Mouse (Mus musculus): Measurements from ENCODE around the gene Gm20388. TPM values are rescaled to one million over a fixed set of nuclear protein-coding genes. Genes with fewer than 3 reads are reported as not detected.

Gm20388 gene
- total and polyA plus RNA-seq, 3 experiments = 0.02 to 0.05 TPM; not detected in 1

GRCm38 (mm10) chr8:123352786-123353185 lies 3442.1 kb downstream of the Gm20388 start:
- TF ChIP-seq GATA2 (IDR thresholded peaks at IDR 0.05; ENCODE audit: borderline replicate concordance, low read depth, low read length) = no peak
- TF ChIP-seq TAL1 (conservative IDR thresholded peaks at IDR 0.05; ENCODE audit: low read depth, low read length) = no peak
- no peak for TF ChIP-seq CTCF (IDR thresholded peaks at IDR 0.05; ENCODE audit: low read depth, low read length)
- no peak for TF ChIP-seq GATA1 (IDR thresholded peaks at IDR 0.05; ENCODE audit: borderline replicate concordance, low read length)
- DNase-seq (ENCODE audit: low spot score) = no peak
- Histone ChIP-seq H3K4me3 (ENCODE audit: low read depth, low read length) (no peak overlapping the region), H3K4me1 (ENCODE audit: insufficient read depth, low read depth, low read length) (no peaks in the 10 kb centered on the region), H3K27me3 (ENCODE audit: insufficient read depth, low read length) (peaks cover 50% of the 10 kb centered on the region), H3K9me3 (replicated peaks) (no peaks in the 10 kb centered on the region), H3K36me3 (replicated peaks) (no peaks in the 10 kb centered on the region)
- no peak for ATAC-seq (ENCODE audit: extremely low read depth, insufficient number of reproducible peaks, low FRiP score, poor library complexity, severe bottlenecking)

- no peak for TF ChIP-seq GATA2 (IDR thresholded peaks at IDR 0.05; ENCODE audit: borderline replicate concordance, low read depth, low read length)
- no peak for TF ChIP-seq CTCF (IDR thresholded peaks at IDR 0.05; ENCODE audit: low read depth, low read length)
- no peak for TF ChIP-seq GATA1 (IDR thresholded peaks at IDR 0.05; ENCODE audit: borderline replicate concordance, low read length)
- no peak for TF ChIP-seq TAL1 (conservative IDR thresholded peaks at IDR 0.05; ENCODE audit: low read depth, low read length)
- no peak for TF ChIP-seq POLR2AphosphoS5 (IDR thresholded peaks at IDR 0.05; ENCODE audit: insufficient replicate concordance, low read depth, low read length)
- no peaks in the 10 kb centered on the region for H3K4me1 ChIP-seq (ENCODE audit: insufficient read depth, low read depth, low read length)
- no peaks in the 10 kb centered on the region for H3K36me3 ChIP-seq (replicated peaks)
- no peaks in the 10 kb centered on the region for H3K9me3 ChIP-seq (replicated peaks)
- peaks cover 48% of the 10 kb centered on the region for H3K27me3 ChIP-seq (ENCODE audit: insufficient read depth, low read length)
- DNase-seq (ENCODE audit: low spot score) (no peak), ATAC-seq (ENCODE audit: extremely low read depth, insufficient number of reproducible peaks, low FRiP score, poor library complexity, severe bottlenecking) (no peak)
- no peak overlapping the region for H3K4me3 ChIP-seq (ENCODE audit: low read depth, low read length)
Observed at GRCm38 (mm10) chr8:123353216-123353615, 3442.6 kb downstream of the Gm20388 start.

- H3K36me3 ChIP-seq (replicated peaks) = no peaks in the 10 kb centered on the region
- ATAC-seq (ENCODE audit: extremely low read depth, insufficient number of reproducible peaks, low FRiP score, poor library complexity, severe bottlenecking) (no peak), DNase-seq (ENCODE audit: low spot score) (peak; percentile 60)
- H3K4me1 ChIP-seq (ENCODE audit: insufficient read depth, low read depth, low read length) = no peaks in the 10 kb centered on the region
- H3K27me3 ChIP-seq (ENCODE audit: insufficient read depth, low read length) = peaks cover 53% of the 10 kb centered on the region
- no peak overlapping the region for H3K4me3 ChIP-seq (ENCODE audit: low read depth, low read length)
- TF ChIP-seq GATA1 (IDR thresholded peaks at IDR 0.05; ENCODE audit: borderline replicate concordance, low read length) = no peak
- TF ChIP-seq CTCF (IDR thresholded peaks at IDR 0.05; ENCODE audit: low read depth, low read length) = peak; percentile 41; the same call in 1 of the 2 replicates
- no peaks in the 10 kb centered on the region for H3K9me3 ChIP-seq (replicated peaks)
Observed at GRCm38 (mm10) chr8:123361082-123361739, 3450.6 kb downstream of the Gm20388 start.

- peaks cover 34% of the 10 kb centered on the region for H3K36me3 ChIP-seq (replicated peaks)
- ATAC-seq (ENCODE audit: extremely low read depth, insufficient number of reproducible peaks, low FRiP score, poor library complexity, severe bottlenecking) (peak; percentile 74), DNase-seq (ENCODE audit: low spot score) (peak; percentile 99)
- peaks cover 42% of the 10 kb centered on the region for H3K4me1 ChIP-seq (ENCODE audit: insufficient read depth, low read depth, low read length)
- peaks cover 26% of the 10 kb centered on the region for H3K27me3 ChIP-seq (ENCODE audit: insufficient read depth, low read length)
- H3K4me3 ChIP-seq (ENCODE audit: low read depth, low read length) = peak within 1 kb of the TSS; percentile 90
- no peaks in the 10 kb centered on the region for H3K9me3 ChIP-seq (replicated peaks)
- TF ChIP-seq CTCF (IDR thresholded peaks at IDR 0.05; ENCODE audit: low read depth, low read length) = no peak
- peak; percentile 37; the same call in 1 of the 2 replicates for TF ChIP-seq POLR2AphosphoS5 (IDR thresholded peaks at IDR 0.05; ENCODE audit: insufficient replicate concordance, low read depth, low read length)
Observed at GRCm38 (mm10) chr8:123373403-123374238, 3463.0 kb downstream of the Gm20388 start, which contains the start of gene Tcf25. Tcf25 (plus strand) TSS chr8:123373753.

- peak; percentile 86 for ATAC-seq (ENCODE audit: extremely low read depth, insufficient number of reproducible peaks, low FRiP score, poor library complexity, severe bottlenecking)
- H3K4me1 ChIP-seq (ENCODE audit: insufficient read depth, low read depth, low read length) = peaks cover 42% of the 10 kb centered on the region
- TF ChIP-seq POLR2AphosphoS5 (IDR thresholded peaks at IDR 0.05; ENCODE audit: insufficient replicate concordance, low read depth, low read length) = no peak
- TF ChIP-seq GATA2 (IDR thresholded peaks at IDR 0.05; ENCODE audit: borderline replicate concordance, low read depth, low read length) = no peak
- no peak for TF ChIP-seq CTCF (IDR thresholded peaks at IDR 0.05; ENCODE audit: low read depth, low read length)
- no peak for TF ChIP-seq GATA1 (IDR thresholded peaks at IDR 0.05; ENCODE audit: borderline replicate concordance, low read length)
- TF ChIP-seq TAL1 (conservative IDR thresholded peaks at IDR 0.05; ENCODE audit: low read depth, low read length) = no peak
- H3K9me3 ChIP-seq (replicated peaks) = no peaks in the 10 kb centered on the region
- H3K4me3 ChIP-seq (ENCODE audit: low read depth, low read length) = peak overlapping the region; percentile 90
- peak; percentile 93 for DNase-seq (ENCODE audit: low spot score)
- H3K27me3 ChIP-seq (ENCODE audit: insufficient read depth, low read length) = peaks cover 21% of the 10 kb centered on the region
- peaks cover 37% of the 10 kb centered on the region for H3K36me3 ChIP-seq (replicated peaks)
Observed at GRCm38 (mm10) chr8:123374239-123374578, 3463.6 kb downstream of the Gm20388 start.

GRCm38 (mm10) chr8:123375701-123376100 lies 3465.1 kb downstream of the Gm20388 start:
- ATAC-seq (ENCODE audit: extremely low read depth, insufficient number of reproducible peaks, low FRiP score, poor library complexity, severe bottlenecking) (no peak), DNase-seq (ENCODE audit: low spot score) (no peak)
- H3K36me3 ChIP-seq (replicated peaks) = peaks cover 52% of the 10 kb centered on the region
- peaks cover 42% of the 10 kb centered on the region for H3K4me1 ChIP-seq (ENCODE audit: insufficient read depth, low read depth, low read length)
- peaks cover 7% of the 10 kb centered on the region for H3K27me3 ChIP-seq (ENCODE audit: insufficient read depth, low read length)
- H3K4me3 ChIP-seq (ENCODE audit: low read depth, low read length) = no peak overlapping the region; the same call in 1 of the 2 replicates
- no peaks in the 10 kb centered on the region for H3K9me3 ChIP-seq (replicated peaks)
- no peak for TF ChIP-seq GATA1 (IDR thresholded peaks at IDR 0.05; ENCODE audit: borderline replicate concordance, low read length)
- no peak for TF ChIP-seq CTCF (IDR thresholded peaks at IDR 0.05; ENCODE audit: low read depth, low read length)
- no peak for TF ChIP-seq POLR2AphosphoS5 (IDR thresholded peaks at IDR 0.05; ENCODE audit: insufficient replicate concordance, low read depth, low read length)
- TF ChIP-seq TAL1 (conservative IDR thresholded peaks at IDR 0.05; ENCODE audit: low read depth, low read length) = no peak
- no peak for TF ChIP-seq GATA2 (IDR thresholded peaks at IDR 0.05; ENCODE audit: borderline replicate concordance, low read depth, low read length)

All from G1E (cell line).